Mouse (Mus musculus) limb, embryonic 13.5 days (tissue): ENCODE results near the gene Phactr4. TPM values are rescaled to one million over a fixed set of nuclear protein-coding genes. Genes with fewer than 3 reads are reported as not detected.
A peak's percentile ranks its signal among the peaks of the same experiment; 100 is the strongest.
"Not testable (repeated sequence)": the region's sequence is repeated elsewhere in the genome, so short reads cannot be mapped to it uniquely, and the experiment has no call there.

Experiments used
- ATAC-seq: fragments of 200-750 bp; cut with Nextera tagmentation; 2 replicates; pipeline ENCODE4 v1.8.0; 2017; ENCODE audit warnings: low read depth, moderate number of reproducible peaks, moderate TSS enrichment; ENCODE audit not compliant: low FRiP score
- H3K27ac ChIP-seq: fragments of 300-500 bp; sonication (generic); 2 replicates; pipeline ENCODE4 v1.5.1; 2015; ENCODE audit warnings: inconsistent platforms, mild to moderate bottlenecking, moderate library complexity
- H3K27me3 ChIP-seq: fragments of 300-500 bp; sonication (generic); 2 replicates; pipeline ENCODE4 v1.6.1; 2015; ENCODE audit warnings: mild to moderate bottlenecking, inconsistent platforms
- H3K36me3 ChIP-seq: fragments of 300-500 bp; sonication (generic); 2 replicates; pipeline ENCODE4 v1.6.1; 2015; ENCODE audit warnings: inconsistent platforms, mild to moderate bottlenecking, moderate library complexity
- H3K4me1 ChIP-seq: fragments of 300-500 bp; sonication (generic); 2 replicates; pipeline ENCODE4 v1.6.1; 2015; ENCODE audit warnings: inconsistent platforms
- H3K4me2 ChIP-seq: fragments of 300-500 bp; sonication (generic); replicated peaks from 2 replicates; pipeline ENCODE4 v1.6.1; 2015; ENCODE audit warnings: inconsistent platforms, mild to moderate bottlenecking, moderate library complexity
- H3K4me3 ChIP-seq: fragments of 300-500 bp; sonication (generic); 2 replicates; pipeline ENCODE4 v1.5.1; 2015; ENCODE audit warnings: moderate library complexity, mild to moderate bottlenecking, inconsistent platforms
- H3K9ac ChIP-seq: fragments of 300-500 bp; sonication (generic); 2 replicates; pipeline ENCODE4 v1.6.1; 2015; ENCODE audit warnings: mild to moderate bottlenecking, inconsistent platforms
- H3K9me3 ChIP-seq: fragments of 300-500 bp; sonication (generic); 2 replicates; pipeline ENCODE4 v1.6.1; 2016; ENCODE audit warnings: inconsistent platforms
- WGBS: fragments of 180-500 bp; shearing (Covaris S2); methylation state at CpG from one replicate; pipeline ENCODE4 v1.1.7; 2015; 5-methylcytosine and 5-hydroxymethylcytosine counted together
- polyA plus RNA-seq: library from polyadenylated mRNA; unstranded; fragments of >200 nt; fragmentation: Nextera tagmentation; extraction: Ambion mirVana; gene quantifications from 2 replicates; pipeline ENCODE4 v1.2.1, GENCODE M21; 2015

Gene Phactr4
- polyA plus RNA-seq, 1 experiment from 2014 or later: 21.9 TPM

DNA sequence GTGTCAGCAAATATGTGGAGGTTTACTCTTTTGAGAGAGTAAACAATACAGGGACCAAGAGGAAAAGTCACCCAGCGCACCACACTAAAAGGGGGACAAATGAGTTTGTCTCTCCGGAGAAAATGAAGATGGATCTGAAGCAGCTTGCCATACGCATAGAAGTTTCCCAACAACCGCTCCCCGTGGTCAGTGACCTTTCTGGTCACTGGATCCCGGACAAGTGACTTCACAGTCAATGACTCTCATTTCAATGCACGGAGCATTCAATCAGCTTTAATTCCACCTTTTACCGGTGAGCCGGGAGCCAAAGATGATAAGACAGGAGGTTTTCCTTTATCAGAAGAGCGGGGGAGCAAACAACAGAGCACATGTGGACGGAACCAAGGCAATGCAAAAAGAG, 15.6 kb upstream of the Phactr4 start:
- Histone ChIP-seq H3K36me3 (no peaks in the 10 kb centered on the region), H3K9me3 (no peaks in the 10 kb centered on the region), H3K4me3 (no peak overlapping the region), H3K27ac (no peak overlapping the region), H3K4me1 (0 out of 2 replicates have a peak, but pooled peaks cover 4% of the 10 kb centered on the region), H3K27me3 (no peaks in the 10 kb centered on the region), H3K9ac (no peak overlapping the region), H3K4me2 (no peak overlapping the region)
- WGBS: 68% methylated on average over 11 of the region's 11 CpGs
- no peak for ATAC-seq

DNA sequence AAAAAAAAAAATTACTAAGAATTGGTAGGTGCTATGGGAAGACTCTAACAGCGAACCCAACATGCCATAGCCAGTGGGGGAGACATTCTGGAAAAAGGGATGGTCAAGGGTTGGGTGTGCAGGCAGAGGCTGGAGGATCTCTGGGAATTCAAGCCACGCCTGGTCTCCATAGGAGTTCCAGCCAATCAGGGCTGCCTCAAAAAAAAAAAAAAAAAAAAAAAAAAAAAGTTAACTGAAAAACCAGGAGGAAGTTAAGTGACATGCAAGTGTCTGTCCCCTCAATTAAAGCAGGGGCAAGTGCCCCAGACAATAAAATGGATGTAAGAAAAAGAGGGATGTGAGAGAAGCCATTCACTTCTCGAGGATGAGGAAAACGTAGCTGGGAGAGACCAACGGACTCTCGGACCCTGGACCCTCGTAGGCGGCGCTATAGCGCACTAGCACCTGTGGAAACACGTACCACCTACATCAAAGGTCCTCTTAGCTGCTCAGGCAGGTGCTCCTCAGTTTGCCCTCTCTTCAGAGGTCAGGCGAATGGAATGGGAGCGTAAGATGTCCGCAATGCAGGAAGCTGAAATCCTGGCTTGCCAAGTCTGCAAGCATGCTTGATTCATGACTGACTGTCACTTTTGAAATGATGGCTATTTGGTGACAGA, 10.6 kb upstream of the Phactr4 start:
- 15% methylated on average over 14 of the region's 14 CpGs for WGBS
- Histone ChIP-seq H3K4me2 (peak overlapping the region; percentile 49), H3K27me3 (no peaks in the 10 kb centered on the region), H3K36me3 (no peaks in the 10 kb centered on the region), H3K27ac (no peak overlapping the region), H3K9ac (0 out of 2 replicates have a peak overlapping the region, but pooled peaks have one; percentile 21), H3K9me3 (no peaks in the 10 kb centered on the region), H3K4me1 (0 out of 2 replicates have a peak, but pooled peaks cover 4% of the 10 kb centered on the region), H3K4me3 (peak overlapping the region; percentile 11; the same call in 1 of the 2 replicates)
- no peak for ATAC-seq

DNA sequence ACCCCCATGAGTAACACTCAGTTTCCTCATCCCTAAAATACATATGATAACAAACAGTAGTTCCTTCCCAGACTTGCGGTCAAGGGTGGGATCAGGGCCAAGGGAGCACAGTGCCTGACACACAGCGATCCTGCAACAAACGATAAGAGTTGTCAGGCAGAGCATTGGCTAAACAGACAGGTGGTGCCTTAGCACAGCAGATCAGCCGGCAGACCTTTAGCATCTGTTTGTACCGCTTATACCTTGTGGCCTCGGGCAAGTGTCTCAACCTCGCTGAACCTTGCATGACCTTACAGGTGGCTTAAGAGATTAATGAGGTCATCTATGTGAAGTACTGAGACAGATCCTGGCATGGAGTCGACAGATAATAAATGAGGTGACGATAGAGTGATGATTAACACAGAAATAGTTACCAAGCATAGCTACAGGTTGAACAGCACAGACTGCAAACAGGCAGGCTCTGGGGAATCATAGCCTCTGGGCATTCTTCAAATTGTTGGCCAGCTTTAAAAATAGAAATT, 5.8 kb upstream of the Phactr4 start:
- Histone ChIP-seq H3K4me3 (no peak overlapping the region), H3K36me3 (no peaks in the 10 kb centered on the region), H3K27me3 (no peaks in the 10 kb centered on the region), H3K4me1 (0 out of 2 replicates have a peak, but pooled peaks cover 2% of the 10 kb centered on the region), H3K27ac (no peak overlapping the region), H3K9ac (no peak overlapping the region), H3K4me2 (no peak overlapping the region), H3K9me3 (no peaks in the 10 kb centered on the region)
- ATAC-seq: no peak
- 32% methylated on average over 9 of the region's 9 CpGs for WGBS

DNA sequence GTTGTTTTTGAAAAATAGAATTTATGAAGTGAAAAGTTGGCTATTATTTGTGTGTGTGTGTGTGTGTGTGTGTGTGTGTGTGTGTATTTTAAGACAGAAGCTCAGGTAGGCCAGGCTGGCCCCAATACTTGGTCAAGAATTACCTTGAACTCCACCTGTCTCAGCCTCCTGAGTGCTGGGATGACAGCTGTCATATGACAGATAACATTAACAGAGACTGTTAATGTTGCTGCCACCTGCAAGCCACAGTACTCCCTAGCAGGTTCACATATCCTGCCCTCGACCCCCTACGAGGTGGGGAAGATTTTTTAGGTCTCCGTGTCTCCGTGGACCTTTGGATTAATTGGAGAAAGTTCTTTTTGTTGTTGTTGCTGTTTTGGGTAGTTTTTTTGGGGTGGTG, 5.2 kb upstream of the Phactr4 start:
- H3K4me1 ChIP-seq: no peaks in the 10 kb centered on the region
- no peaks in the 10 kb centered on the region for H3K27me3 ChIP-seq
- H3K9ac ChIP-seq: no peak overlapping the region
- no peak overlapping the region for H3K27ac ChIP-seq
- H3K4me2 ChIP-seq: no peak overlapping the region
- no peak overlapping the region for H3K4me3 ChIP-seq
- WGBS: 70% methylated on average over 4 of the region's 4 CpGs
- ATAC-seq: no peak
- no peaks in the 10 kb centered on the region for H3K9me3 ChIP-seq
- H3K36me3 ChIP-seq: no peaks in the 10 kb centered on the region

DNA sequence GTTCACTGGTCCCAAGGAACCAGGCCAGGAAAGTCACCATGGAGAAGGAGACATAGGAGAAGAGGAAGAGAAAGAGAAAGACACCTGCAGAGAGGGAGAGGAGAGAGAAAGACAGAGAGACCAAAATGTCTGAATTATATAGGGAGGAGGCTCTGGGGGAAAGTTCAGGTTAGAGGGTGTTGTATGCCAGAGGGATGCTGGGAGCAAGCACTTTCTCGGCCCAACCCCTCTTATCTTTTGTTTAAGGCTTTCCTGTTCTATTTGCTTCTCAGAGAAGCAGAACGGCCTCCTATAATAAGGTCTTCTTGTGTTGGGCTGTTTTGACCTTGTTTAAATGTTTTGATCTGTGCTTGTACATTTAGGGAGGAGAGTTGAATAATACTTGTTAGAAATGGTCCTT, 3.7 kb upstream of the Phactr4 start:
- no peak overlapping the region for H3K9ac ChIP-seq
- H3K4me3 ChIP-seq: no peak overlapping the region
- H3K4me1 ChIP-seq: peaks cover 1% of the 10 kb centered on the region
- H3K9me3 ChIP-seq: no peaks in the 10 kb centered on the region
- H3K4me2 ChIP-seq: no peak overlapping the region
- no peak for ATAC-seq
- no peaks in the 10 kb centered on the region for H3K36me3 ChIP-seq
- 67% methylated on average over 2 of the region's 2 CpGs for WGBS
- no peaks in the 10 kb centered on the region for H3K27me3 ChIP-seq
- no peak overlapping the region for H3K27ac ChIP-seq

DNA sequence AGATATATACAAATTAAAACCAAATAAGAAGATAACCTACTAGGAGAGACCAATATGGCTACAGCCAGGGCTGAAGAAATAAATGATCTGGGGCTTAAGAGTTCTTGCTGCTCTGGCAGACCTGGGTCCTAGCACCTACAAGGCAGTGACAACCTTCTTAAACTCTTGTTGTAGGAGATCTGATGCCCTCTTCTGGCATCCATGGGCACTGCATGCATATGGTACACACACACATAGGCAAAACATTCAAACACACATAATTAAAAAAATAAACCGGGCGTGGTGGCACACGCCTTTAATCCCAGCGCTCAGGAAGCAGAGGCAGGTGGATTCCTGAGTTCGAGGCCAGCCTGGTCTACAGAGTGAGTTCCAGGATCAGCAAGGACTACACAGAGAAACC, 2.5 kb upstream of the Phactr4 start:
- H3K27me3 ChIP-seq: no peaks in the 10 kb centered on the region
- no peak overlapping the region for H3K27ac ChIP-seq
- 89% methylated on average over 5 of the region's 5 CpGs for WGBS
- no peaks in the 10 kb centered on the region for H3K36me3 ChIP-seq
- peaks cover 14% of the 10 kb centered on the region for H3K4me1 ChIP-seq
- H3K9ac ChIP-seq: no peak overlapping the region
- ATAC-seq: no peak
- no peak overlapping the region for H3K4me2 ChIP-seq
- H3K4me3 ChIP-seq: no peak overlapping the region
- H3K9me3 ChIP-seq: no peaks in the 10 kb centered on the region

DNA sequence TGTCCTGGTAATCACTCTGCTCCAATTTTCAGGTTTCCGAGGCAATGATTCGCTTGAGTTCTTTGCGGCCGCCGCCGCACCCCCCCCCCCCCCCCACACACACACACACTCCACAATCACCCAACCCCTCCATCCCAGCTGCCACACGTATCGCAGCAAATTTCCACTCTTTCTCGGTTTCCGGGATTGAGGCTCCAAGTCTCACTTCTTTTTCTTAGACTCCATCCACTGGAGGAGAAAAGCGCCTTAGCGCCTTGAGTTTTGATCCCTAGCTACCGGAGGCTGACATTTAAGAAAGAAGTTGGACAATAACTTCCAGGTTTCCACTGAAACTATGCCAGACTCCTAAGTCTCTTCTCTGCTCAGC, 750 bp downstream of the Phactr4 start:
- no peak for ATAC-seq
- H3K27ac ChIP-seq: peak overlapping the region; percentile 95
- H3K4me3 ChIP-seq: peak overlapping the region; percentile 81
- H3K9ac ChIP-seq: peak overlapping the region; percentile 88
- 2% methylated on average over 13 of the region's 13 CpGs for WGBS
- peak overlapping the region; percentile 66 for H3K4me2 ChIP-seq
- no peaks in the 10 kb centered on the region for H3K36me3 ChIP-seq
- no peaks in the 10 kb centered on the region for H3K9me3 ChIP-seq
- peaks cover 27% of the 10 kb centered on the region for H3K4me1 ChIP-seq
- no peaks in the 10 kb centered on the region for H3K27me3 ChIP-seq

DNA sequence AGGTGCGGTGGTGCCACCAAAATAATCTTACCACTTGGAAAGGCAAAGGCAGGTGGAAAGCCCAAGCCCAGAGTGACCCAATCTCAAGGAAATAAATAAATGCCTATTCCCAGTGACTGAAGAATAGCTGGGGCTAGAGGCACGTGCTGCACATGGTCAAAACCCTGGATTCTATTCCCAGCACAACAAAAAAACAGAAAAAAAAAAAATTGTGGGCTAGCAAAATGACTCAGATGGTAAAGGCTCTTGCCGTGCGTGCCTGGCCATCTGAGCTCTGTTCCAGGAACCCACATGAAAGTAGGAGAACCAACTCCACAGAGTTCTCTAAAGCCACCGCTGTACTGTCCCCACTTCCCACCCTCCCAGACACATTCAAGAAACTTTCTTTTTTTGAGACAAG, 1.8 kb downstream of the Phactr4 start:
- Histone ChIP-seq H3K36me3 (no peaks in the 10 kb centered on the region), H3K9me3 (no peaks in the 10 kb centered on the region), H3K4me3 (peak overlapping the region; percentile 81), H3K4me2 (peak overlapping the region; percentile 66), H3K27me3 (no peaks in the 10 kb centered on the region), H3K27ac (no peak overlapping the region), H3K9ac (no peak overlapping the region), H3K4me1 (peaks cover 31% of the 10 kb centered on the region)
- ATAC-seq: no peak
- 80% methylated on average over 5 of the region's 5 CpGs for WGBS

DNA sequence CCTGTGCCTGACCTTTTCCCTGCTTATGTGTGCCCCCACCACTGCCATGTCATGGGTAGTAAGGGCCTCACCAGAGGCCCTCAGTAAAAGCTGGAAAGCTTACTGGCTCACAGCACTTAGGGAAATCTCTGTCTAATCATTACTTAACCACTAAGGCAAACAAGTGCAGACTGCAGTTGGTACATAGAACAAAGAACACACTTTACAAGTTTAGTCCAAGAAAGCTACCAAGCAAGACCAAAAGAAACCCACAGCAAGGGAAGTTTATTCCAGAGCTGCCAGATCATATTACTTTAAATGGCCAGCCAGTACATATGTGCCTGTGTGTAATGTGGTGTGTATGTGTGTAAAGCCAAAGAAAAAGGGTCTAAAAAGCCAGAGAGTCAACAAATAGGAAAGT, 6.3 kb downstream of the Phactr4 start:
- ATAC-seq: no peak
- H3K9me3 ChIP-seq: no peaks in the 10 kb centered on the region
- H3K4me1 ChIP-seq: peaks cover 30% of the 10 kb centered on the region
- H3K36me3 ChIP-seq: peaks cover 11% of the 10 kb centered on the region
- H3K9ac ChIP-seq: no peak overlapping the region
- no peak overlapping the region for H3K4me2 ChIP-seq
- no peaks in the 10 kb centered on the region for H3K27me3 ChIP-seq
- no peak overlapping the region for H3K27ac ChIP-seq
- no peak overlapping the region for H3K4me3 ChIP-seq

DNA sequence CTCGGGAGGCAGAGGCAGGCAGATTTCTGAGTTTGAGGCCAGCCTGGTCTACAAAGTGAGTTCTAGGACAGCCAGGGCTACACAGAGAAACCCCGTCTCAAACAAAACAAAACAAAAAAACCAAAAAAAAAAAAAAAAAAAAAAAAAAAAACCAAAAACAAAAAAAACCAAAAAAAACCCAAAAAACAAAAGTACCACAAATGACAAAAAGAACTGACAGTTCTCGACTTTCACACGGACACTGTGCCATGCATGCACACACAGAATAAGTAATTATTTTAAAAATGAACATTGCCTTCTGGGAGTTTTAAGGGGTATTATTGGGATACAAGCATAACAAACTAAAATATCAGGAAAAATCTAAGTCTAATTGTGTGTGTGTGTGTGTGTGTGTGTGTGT, 9.0 kb downstream of the Phactr4 start:
- not testable (repeated sequence) for H3K27me3 ChIP-seq

DNA sequence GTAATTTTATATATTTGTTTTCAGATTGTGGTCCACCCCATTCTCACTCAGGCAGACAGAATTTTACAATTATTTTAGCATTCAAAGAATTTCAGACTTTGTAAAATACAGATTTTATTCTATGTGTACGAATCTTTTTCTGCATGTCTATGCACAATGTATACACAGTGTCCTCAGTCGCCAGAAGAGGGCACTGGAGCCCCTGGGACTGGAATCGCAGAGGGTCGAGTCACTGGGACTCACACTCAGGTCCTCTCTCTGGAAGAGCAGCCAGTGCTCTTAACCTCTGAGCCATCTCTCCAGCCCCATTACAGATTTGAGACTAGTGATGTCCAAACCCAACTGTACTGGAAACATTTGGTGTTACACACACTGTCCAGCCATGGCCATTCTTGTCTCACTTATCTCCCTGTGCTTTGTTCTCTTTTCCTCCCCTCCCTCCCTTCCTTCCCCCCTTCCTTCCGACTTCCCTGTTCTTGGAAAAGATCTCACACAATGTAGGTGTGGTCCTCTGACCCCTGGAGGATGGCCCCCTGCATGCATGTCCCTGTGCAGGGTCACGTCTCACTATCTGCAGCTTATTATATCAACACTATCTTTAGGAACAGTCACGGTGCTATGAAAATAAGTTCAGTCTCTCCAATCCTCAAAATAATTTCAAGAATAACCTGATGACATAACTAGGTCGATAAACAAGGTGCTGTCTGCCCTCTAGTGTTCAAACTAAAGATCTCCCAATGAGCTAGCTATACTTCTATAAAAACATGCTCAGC, 10.8 kb downstream of the Phactr4 start:
- 64% methylated on average over 8 of the region's 8 CpGs for WGBS
- no peak for ATAC-seq

More for the DNA sequence above, 9.0 kb downstream of the Phactr4 start:
- H3K4me3 ChIP-seq, H3K9me3 ChIP-seq, ATAC-seq, H3K27ac ChIP-seq, H3K9ac ChIP-seq, H3K4me2 ChIP-seq: not testable (repeated sequence)
- 89% methylated on average over 4 of the region's 4 CpGs for WGBS
- Histone ChIP-seq H3K36me3 (peaks cover 16% of the 10 kb centered on the region), H3K4me1 (peaks cover 10% of the 10 kb centered on the region; the same call in 1 of the 2 replicates)

DNA sequence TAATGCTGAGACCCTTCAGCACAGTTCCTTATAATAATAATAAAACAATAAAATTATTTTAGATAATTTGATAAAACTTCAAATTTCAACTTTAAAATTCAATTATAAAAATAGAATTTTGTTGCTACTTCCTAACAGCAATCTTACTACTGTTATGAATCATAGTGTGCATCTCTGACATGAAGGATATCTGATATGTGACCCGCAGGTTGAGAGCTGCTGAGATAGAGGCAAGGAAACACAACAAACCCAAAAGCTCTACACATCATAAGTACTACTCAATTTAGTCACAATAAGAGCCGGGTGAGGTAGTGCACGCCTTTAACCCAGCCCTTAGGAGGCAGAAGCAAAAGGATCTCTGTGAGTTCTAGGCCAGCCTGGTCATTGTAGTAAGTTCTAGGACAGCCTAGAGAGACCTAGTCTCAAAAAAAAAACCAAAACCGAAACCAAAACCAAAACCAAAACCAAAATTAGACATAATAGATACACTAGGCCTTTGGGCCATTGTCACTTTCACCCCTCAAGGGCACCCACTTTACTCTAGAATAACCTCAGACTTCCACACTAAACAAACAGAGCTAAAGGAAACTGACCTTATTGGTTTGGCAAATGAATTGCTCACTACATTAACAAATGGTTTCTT, 12.6 kb downstream of the Phactr4 start:
- WGBS: 93% methylated on average over 4 of the region's 4 CpGs
- H3K9me3 ChIP-seq: no peaks in the 10 kb centered on the region
- H3K4me2 ChIP-seq: no peak overlapping the region
- H3K4me1 ChIP-seq: no peaks in the 10 kb centered on the region
- H3K27me3 ChIP-seq: no peaks in the 10 kb centered on the region
- H3K27ac ChIP-seq: no peak overlapping the region
- peaks cover 25% of the 10 kb centered on the region for H3K36me3 ChIP-seq
- no peak overlapping the region for H3K9ac ChIP-seq
- H3K4me3 ChIP-seq: no peak overlapping the region
- ATAC-seq: no peak

More for the DNA sequence above, 10.8 kb downstream of the Phactr4 start:
- H3K27ac ChIP-seq: no peak overlapping the region
- no peaks in the 10 kb centered on the region for H3K9me3 ChIP-seq
- no peak overlapping the region for H3K4me2 ChIP-seq
- no peak overlapping the region for H3K4me3 ChIP-seq
- no peak overlapping the region for H3K9ac ChIP-seq
- 0 out of 2 replicates have a peak, but pooled peaks cover 4% of the 10 kb centered on the region for H3K4me1 ChIP-seq
- H3K36me3 ChIP-seq: peaks cover 21% of the 10 kb centered on the region
- no peaks in the 10 kb centered on the region for H3K27me3 ChIP-seq
